Mouse (Mus musculus): ENCODE results near the gene Eif4a1. TPM values are rescaled to one million over a fixed set of nuclear protein-coding genes. Genes with fewer than 3 reads are reported as not detected.

Gene Eif4a1
- polyA plus RNA-seq, 1 experiment: 210 TPM

DNA sequence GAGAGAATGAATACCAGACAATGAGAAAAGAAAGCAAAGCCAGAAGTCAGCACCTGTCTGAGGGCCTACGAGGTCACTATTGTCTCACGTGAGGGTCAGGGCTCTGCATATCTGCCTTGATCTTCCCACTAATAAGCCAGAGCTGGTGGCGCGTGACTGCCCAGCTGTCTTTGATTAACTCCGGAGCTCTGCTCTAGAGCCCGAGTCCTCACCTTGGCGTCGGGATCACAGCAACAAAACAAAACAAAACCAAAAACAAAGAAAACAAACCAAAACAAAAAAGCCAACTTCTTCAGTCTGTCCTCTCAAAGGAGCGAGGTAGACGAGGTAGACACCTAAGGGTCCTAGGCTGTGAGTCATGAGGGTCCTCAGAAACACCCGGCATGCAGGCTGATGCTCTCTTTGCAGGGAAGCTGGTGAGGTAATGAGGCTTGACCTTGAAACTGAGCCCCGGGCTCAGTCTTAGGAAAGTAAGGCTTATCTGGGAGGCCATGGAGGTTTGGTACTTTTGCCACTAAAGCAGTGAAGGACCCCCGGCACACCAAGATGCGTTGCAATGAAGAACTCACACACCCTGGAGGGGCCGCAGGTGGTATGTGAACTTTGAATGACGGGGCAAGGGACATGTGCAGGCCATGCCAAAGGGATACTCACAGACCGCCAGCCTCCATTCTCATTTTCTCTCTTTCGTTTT is 42.6 kb upstream of the Eif4a1 start:
- H3K4me3 ChIP-seq (ENCODE audit: control insufficient read depth, low read depth, low read length): no peak overlapping the region
- H3K36me3 ChIP-seq (ENCODE audit: control insufficient read depth, insufficient read depth, low read length): no peaks in the 10 kb centered on the region
- H3K27ac ChIP-seq (ENCODE audit: control insufficient read depth, insufficient read depth, low read depth, low read length): peak overlapping the region; percentile 37; the same call in 1 of the 2 replicates
- H3K4me1 ChIP-seq (ENCODE audit: control insufficient read depth, insufficient read depth, low read length): peaks cover 4% of the 10 kb centered on the region
- H3K27me3 ChIP-seq (ENCODE audit: control insufficient read depth, insufficient read depth, low read length): no peaks in the 10 kb centered on the region
- TF ChIP-seq POLR2A (IDR thresholded peaks at IDR 0.05; ENCODE audit: control insufficient read depth, low read depth, low read length) (no peak), CTCF (IDR thresholded peaks at IDR 0.05; ENCODE audit: control insufficient read depth, insufficient read depth, insufficient replicate concordance, low read depth, low read length) (no peak)

DNA sequence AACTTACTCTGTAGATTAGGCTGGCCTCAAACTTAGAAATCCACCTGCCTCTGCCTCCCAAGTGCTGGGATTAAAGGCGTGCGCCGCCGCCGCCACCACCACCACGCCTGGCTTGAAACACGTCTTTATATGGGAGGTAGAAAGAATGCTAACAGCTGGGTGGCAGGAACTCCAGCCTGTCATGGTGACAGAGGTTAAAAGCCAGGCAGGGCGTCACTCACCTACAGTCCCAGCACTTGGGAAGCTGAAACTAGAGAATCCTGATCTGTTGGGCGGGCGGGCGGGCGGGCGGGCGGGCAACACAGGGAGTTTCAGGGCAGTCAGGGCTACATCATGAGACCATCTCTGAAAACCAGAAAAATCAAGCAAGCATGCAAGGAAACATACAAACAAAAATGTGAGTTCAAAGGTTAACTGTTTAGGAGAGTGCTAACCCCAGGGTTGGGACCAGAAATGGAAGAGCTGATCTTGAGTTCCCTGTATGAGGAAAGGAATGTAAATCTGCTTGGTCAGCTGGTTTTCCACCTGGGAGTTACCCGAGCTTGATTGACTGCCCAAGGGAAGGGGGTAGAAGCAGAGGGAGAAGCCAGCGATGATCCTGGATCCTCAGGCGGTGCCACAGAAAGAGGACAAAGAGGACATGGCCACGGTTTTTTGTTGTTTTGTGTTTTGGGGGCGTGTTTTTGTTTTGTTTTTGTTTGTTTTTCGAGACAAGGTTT is 40.9 kb upstream of the Eif4a1 start:
- H3K4me3 ChIP-seq (ENCODE audit: control insufficient read depth, low read depth, low read length): no peak overlapping the region
- H3K4me1 ChIP-seq (ENCODE audit: control insufficient read depth, insufficient read depth, low read length): peaks cover 4% of the 10 kb centered on the region
- TF ChIP-seq CTCF (IDR thresholded peaks at IDR 0.05; ENCODE audit: control insufficient read depth, insufficient read depth, insufficient replicate concordance, low read depth, low read length) (no peak), POLR2A (IDR thresholded peaks at IDR 0.05; ENCODE audit: control insufficient read depth, low read depth, low read length) (no peak)
- H3K36me3 ChIP-seq (ENCODE audit: control insufficient read depth, insufficient read depth, low read length): no peaks in the 10 kb centered on the region
- H3K27me3 ChIP-seq (ENCODE audit: control insufficient read depth, insufficient read depth, low read length): no peaks in the 10 kb centered on the region
- H3K27ac ChIP-seq (ENCODE audit: control insufficient read depth, insufficient read depth, low read depth, low read length): no peak overlapping the region

DNA sequence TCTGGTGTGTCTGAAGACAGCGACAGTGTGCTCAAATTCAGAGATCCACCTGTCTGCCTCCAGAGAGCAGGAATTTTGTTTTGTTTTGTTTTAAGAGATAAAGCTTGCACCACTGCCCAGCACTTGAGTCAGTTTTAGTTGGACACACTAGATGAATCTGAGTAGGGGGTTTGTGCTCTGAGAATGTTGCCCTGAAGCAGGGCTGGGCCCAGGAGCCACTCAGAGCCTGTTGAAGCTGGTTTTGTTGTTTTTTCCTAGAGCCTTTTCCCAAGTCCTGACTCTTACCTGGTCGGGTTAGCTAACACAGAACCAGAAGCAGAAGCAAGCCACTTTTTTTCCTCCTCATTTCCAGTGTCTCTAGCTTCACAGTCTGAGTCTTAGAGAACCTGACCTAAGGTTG is 38.9 kb upstream of the Eif4a1 start:
- H3K27me3 ChIP-seq (ENCODE audit: control insufficient read depth, insufficient read depth, low read length): no peaks in the 10 kb centered on the region

DNA sequence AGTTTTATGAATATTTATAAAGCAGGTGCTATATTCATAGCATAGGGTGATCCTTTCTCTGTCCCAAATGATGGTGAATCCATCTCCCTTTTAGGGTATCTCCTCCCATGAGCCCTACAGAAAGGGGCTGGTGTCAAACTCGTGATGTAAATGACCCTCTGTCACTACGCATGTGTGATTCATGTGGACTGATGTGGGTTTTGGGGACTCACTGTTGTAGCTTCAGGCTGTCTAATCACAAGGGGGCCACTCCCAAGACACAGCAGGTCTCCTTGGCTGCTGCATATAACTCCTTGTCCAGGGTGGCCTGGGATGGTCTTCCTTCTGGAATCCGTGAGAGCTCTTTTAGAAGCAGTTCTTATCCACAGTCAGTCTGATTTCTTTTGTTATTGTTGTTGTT is 38.2 kb upstream of the Eif4a1 start:
- H3K27me3 ChIP-seq (ENCODE audit: control insufficient read depth, insufficient read depth, low read length): no peaks in the 10 kb centered on the region
- TF ChIP-seq CTCF (IDR thresholded peaks at IDR 0.05; ENCODE audit: control insufficient read depth, insufficient read depth, insufficient replicate concordance, low read depth, low read length): no peak
- no peak for TF ChIP-seq POLR2A (IDR thresholded peaks at IDR 0.05; ENCODE audit: control insufficient read depth, low read depth, low read length)
- no peak overlapping the region for H3K27ac ChIP-seq (ENCODE audit: control insufficient read depth, insufficient read depth, low read depth, low read length)
- no peaks in the 10 kb centered on the region for H3K36me3 ChIP-seq (ENCODE audit: control insufficient read depth, insufficient read depth, low read length)
- H3K4me1 ChIP-seq (ENCODE audit: control insufficient read depth, insufficient read depth, low read length): peaks cover 4% of the 10 kb centered on the region
- H3K4me3 ChIP-seq (ENCODE audit: control insufficient read depth, low read depth, low read length): no peak overlapping the region

More for the DNA sequence above, 38.9 kb upstream of the Eif4a1 start:
- peaks cover 4% of the 10 kb centered on the region for H3K4me1 ChIP-seq (ENCODE audit: control insufficient read depth, insufficient read depth, low read length)
- TF ChIP-seq CTCF (IDR thresholded peaks at IDR 0.05; ENCODE audit: control insufficient read depth, insufficient read depth, insufficient replicate concordance, low read depth, low read length): no peak
- TF ChIP-seq POLR2A (IDR thresholded peaks at IDR 0.05; ENCODE audit: control insufficient read depth, low read depth, low read length): no peak
- H3K36me3 ChIP-seq (ENCODE audit: control insufficient read depth, insufficient read depth, low read length): no peaks in the 10 kb centered on the region
- no peak overlapping the region for H3K27ac ChIP-seq (ENCODE audit: control insufficient read depth, insufficient read depth, low read depth, low read length)
- H3K4me3 ChIP-seq (ENCODE audit: control insufficient read depth, low read depth, low read length): no peak overlapping the region

DNA sequence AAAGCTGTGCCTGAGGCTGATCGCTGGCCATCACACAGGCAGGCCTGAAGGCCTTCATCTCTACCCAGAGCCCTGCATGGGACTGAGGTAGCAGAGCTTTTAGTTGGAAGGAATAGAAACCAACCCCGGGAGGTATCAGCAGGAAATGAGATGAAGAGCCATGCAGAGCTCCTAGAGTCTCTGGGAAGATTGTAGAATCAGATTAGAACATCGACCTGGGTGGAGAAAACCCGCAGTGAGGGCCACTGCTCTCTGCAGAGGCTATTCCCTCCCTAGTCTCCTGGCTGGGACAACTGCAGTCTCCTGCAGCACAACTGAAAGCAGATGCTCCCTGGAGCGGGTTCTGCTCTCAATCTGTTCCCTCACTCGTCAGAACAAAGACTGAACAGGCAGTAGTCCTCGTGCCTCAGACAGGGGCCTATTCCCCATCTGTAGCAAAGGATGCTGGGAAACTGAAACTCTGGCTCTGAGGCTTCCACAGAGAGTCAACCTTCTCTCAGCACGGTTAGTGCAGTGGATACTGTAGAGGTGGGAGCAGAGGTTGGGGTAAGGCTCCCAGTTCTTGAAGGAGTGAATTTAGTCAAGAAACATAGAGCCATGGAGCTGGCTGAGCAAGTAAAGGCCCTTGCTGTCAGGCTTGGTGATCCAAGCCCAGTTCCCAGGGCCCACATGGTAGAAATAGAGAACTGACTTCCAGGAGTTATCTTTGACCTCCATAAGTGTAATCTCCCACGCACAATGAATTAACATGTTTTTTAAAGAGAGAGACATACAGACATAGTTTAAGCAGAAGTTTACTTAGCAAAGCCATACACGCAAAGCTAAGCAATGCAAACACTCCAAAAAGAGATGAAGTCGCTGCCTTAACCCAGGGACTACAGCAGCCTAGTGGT is 37.6 kb upstream of the Eif4a1 start:
- TF ChIP-seq POLR2A (IDR thresholded peaks at IDR 0.05; ENCODE audit: control insufficient read depth, low read depth, low read length): no peak
- no peak for TF ChIP-seq CTCF (IDR thresholded peaks at IDR 0.05; ENCODE audit: control insufficient read depth, insufficient read depth, insufficient replicate concordance, low read depth, low read length)
- H3K27ac ChIP-seq (ENCODE audit: control insufficient read depth, insufficient read depth, low read depth, low read length): no peak overlapping the region

DNA sequence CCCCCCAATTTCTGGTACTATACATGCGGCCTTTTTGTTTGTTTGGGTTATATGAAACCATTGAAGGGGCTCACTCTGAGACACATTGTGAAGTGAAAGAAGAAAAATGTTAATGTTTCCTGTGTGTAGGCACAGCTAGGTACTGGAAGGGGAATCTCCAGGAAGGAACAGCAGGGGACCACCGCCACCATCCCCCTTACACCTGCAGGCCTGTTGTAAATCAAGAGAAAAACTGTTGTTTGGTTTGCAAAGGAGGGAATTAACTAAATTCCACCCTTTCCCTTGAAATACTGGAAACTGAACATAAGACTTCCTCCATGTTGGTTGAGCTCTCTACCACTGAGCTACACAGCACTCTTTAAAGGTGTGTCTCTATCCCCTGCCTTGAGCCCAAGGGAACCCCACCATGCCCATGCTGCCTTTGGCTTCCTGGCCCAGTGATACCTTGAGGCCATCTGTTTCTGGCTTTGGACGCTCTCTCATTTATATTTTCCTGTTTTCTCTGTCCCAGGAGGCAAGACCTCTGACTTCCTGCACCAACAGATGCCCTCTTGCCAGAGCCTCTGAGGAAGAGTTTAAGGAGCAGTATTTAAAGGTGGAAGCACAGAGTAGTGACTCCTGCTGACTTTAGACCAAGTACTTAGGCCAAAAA is 36.5 kb upstream of the Eif4a1 start:
- Histone ChIP-seq H3K4me1 (ENCODE audit: control insufficient read depth, insufficient read depth, low read length) (peaks cover 4% of the 10 kb centered on the region), H3K36me3 (ENCODE audit: control insufficient read depth, insufficient read depth, low read length) (no peaks in the 10 kb centered on the region), H3K27ac (ENCODE audit: control insufficient read depth, insufficient read depth, low read depth, low read length) (no peak overlapping the region), H3K27me3 (ENCODE audit: control insufficient read depth, insufficient read depth, low read length) (no peaks in the 10 kb centered on the region), H3K4me3 (ENCODE audit: control insufficient read depth, low read depth, low read length) (no peak overlapping the region)
- TF ChIP-seq POLR2A (IDR thresholded peaks at IDR 0.05; ENCODE audit: control insufficient read depth, low read depth, low read length) (no peak), CTCF (IDR thresholded peaks at IDR 0.05; ENCODE audit: control insufficient read depth, insufficient read depth, insufficient replicate concordance, low read depth, low read length) (no peak)

More for the DNA sequence above, 37.6 kb upstream of the Eif4a1 start:
- no peaks in the 10 kb centered on the region for H3K27me3 ChIP-seq (ENCODE audit: control insufficient read depth, insufficient read depth, low read length)
- H3K36me3 ChIP-seq (ENCODE audit: control insufficient read depth, insufficient read depth, low read length): no peaks in the 10 kb centered on the region
- H3K4me1 ChIP-seq (ENCODE audit: control insufficient read depth, insufficient read depth, low read length): peaks cover 2% of the 10 kb centered on the region
- H3K4me3 ChIP-seq (ENCODE audit: control insufficient read depth, low read depth, low read length): no peak overlapping the region
